Mouse (Mus musculus): Measurements from ENCODE around the gene Olfr555.
A peak's percentile ranks its signal among the peaks of the same experiment; 100 is the strongest.
"Not testable (repeated sequence)": the region's sequence is repeated elsewhere in the genome, so short reads cannot be mapped to it uniquely, and the experiment has no call there.

Olfr555 gene

DNA sequence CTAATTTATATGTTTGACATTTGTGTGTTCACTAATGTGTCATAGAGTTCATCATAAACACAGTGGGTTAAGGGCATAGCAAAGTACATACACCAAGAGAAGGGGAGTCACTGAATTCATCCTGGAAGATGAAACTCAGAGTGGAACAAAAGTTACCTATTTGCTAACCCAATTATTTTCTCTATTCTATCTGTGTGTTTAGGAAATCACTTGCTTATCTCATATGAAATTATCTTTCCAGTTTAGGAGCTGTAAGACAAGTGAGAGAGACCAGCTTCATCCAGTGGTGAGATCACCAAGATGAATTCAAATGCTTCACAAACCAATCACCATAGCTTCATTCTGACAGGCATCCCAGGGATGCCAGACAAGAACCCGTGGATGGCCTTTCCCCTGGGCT, at the start of gene Olfr555:
Olfr555 (plus strand) TSS at position 301 of the 400 bp plus-strand sequence.
- no peak for DNase-seq (ENCODE audit: low read depth)

DNA sequence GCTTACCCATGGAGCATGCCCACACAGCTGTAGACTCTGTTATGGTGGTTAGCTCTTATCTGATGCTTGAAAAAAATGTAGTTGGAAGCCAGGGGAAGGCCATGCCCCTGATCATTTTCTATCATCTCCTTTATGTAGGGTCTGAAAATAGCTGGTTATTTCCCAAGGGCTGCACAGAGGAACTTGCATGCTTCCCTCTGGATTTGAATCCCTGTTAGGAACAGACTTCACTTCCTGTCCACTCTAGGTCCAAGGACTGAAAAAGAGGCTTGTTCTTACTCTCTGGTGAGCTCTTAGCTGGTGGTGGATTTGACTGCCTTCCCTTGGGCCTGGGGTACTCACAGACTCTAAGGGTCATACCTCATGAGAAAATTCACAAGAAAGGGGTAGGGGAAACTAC, 40.5 kb upstream of the Olfr555 start, which contains the start of gene Olfr553:
Olfr553 (minus strand) TSS at position 101 of the 400 bp plus-strand sequence.
- no peak for DNase-seq (ENCODE audit: low read depth)

DNA sequence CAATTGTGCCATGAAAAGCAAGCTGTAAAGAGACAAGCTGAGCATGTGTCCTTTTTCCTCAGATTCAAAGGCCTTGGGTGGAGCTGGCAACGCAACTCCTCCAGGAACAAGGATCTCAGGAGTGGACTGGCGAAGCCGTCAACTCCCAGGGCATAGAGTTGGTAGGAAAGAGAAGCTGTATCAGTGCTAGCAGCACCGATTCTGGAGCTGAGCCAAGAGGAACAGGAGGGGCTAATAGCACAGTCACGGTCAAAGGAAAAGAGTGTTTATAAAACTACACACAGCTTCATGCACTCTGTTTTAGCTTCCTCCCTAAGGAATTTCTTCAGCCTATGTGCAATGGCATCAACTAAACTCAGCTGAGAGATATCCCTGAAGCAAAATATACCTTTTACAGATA, 39.0 kb upstream of the Olfr555 start:
- DNase-seq (ENCODE audit: low read depth), result peak; percentile 39

DNA sequence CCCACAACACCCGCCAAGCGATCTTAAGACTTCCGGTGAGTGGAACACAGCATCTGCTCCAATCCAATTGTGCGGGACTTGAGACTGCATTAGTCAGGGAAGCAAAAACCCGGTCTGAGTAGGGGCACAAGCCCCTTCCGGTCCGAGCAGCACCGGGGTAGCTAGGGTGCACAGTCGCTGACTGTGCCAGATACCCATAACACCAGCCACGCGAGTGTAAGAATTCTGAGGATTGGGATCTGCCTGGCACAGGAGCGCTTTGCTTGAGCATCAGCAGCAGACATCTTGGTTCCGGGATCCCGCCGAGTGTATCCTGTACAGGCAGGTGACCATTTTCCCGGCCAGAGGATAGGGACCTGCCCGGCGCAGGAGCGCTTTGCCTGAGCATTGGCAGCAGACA, 38.3 kb upstream of the Olfr555 start:
- DNase-seq (ENCODE audit: low read depth), result not testable (repeated sequence)

DNA sequence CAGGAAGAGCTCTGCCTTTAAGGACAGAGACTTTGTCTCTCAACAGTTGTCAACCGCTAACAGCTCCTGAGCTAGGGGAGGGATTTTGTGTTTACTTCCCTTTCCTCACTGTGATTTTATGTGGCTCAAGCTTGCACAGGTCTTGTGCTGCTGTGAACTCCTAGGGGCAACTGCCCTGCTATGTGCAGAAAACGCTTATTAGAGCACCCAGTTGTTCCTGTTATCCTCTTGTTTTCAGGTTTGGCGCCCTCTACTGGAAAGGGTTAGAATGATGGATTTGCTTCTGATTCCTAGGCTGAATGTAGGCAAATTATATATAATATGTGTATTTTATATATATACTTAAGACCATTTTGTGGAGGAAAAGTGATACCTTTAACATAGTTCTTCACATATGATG, 22.0 kb upstream of the Olfr555 start:
- DNase-seq (ENCODE audit: low read depth), result peak; percentile 77

DNA sequence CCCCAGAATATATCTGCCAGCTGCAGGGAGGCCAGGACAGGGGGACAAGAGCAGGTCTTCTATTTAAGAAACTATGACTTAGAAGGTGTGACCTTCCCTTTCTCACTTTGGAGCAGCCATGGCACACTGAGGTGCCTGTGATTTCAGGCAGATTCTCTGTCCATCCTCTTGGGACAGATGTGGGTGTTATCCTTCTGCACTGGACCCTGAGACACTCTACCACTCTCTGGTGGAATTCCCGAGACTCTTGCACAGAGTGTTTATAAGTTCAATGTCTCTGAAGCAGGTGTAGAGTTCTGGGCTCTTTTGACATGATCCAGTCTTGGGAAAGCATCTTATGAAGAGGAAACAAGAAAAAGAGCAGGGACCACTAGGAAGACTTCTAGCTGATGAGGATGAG, 20.5 kb upstream of the Olfr555 start, which contains the start of gene Olfr554:
Olfr554 (plus strand) TSS at position 301 of the 400 bp plus-strand sequence.
- DNase-seq (ENCODE audit: low read depth), result no peak

DNA sequence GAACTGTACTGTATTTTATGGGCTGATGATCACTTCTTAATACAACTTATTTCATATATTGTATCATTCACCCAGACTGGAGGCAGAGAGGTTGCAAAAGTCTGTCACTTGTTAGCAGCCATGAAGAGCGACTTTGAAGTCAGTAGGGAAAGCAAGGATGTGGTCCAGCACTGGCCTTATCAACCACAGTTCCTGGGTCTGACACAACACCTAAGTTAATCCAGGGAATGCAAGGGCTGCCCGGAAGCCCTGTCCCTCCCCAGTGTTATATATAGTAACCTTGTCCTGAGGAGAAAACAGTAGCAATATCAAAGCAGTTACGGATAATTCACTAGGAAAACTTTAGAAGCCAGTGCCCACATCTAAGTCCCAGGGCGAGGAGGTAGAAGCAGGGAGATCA, 13.7 kb upstream of the Olfr555 start:
- not testable (repeated sequence) for DNase-seq (ENCODE audit: low read depth)

DNA sequence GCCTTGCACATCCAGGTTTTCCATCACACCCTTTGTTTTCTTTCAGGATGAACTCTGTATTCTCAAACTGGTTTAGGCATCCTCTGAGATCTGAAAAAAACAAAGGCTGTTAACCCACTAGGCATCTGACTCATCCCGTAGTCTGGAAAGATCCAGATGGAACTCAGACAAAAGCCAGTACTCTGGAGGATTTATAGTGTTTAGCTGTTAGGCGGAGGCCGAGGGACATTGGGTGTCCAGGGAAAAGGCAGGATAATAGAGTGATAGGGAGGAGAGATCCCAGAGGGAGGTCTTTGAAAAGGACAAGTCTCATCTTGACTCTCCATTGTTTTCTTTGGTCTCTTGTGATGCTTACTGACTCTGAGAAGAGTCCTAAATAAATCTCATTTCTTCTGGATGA, 6.0 kb downstream of the Olfr555 start, which contains the start of gene Olfr556:
Olfr556 (plus strand) TSS at position 301 of the 400 bp plus-strand sequence.
- DNase-seq (ENCODE audit: low read depth), result no peak

DNA sequence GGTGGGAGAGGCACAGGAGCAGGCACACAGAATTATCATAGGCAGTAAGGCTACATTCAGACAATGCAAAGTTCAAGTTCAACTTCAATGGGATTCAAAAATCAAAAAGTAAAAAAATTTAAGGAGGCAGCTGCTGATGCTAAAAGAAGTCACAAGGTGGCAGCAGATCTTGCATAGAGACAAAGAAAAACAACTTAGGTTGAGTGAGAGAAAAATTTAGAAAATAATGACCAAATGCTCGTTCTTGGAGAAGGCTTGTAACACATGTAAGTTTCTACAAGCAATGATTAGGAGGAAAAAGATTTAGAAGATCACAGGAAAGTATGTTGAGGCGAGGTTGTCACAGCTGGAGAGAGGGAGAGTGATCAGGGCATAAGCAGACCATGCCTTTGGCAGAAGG, 6.8 kb downstream of the Olfr555 start:
- DNase-seq (ENCODE audit: low read depth), result peak; percentile 59

DNA sequence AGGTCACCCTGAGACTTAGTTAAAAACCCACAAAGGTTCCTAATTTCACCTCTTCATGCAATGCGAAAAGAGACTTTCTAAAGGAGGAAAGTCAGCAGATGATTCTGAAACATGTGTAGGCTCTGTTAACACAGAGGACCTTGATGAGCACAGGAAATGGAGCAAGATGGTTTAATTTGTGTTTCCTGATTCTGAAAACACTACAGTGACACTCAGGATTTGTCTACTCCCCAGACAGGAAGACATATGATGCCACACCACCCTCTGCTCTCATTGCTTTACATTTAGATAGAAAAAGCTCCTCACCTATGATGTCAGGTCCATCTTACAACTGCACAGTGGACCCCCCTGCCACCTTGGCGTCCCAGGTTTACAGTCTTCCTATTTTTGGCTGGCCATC, 17.6 kb downstream of the Olfr555 start:
- DNase-seq (ENCODE audit: low read depth), result peak; percentile 40

DNA sequence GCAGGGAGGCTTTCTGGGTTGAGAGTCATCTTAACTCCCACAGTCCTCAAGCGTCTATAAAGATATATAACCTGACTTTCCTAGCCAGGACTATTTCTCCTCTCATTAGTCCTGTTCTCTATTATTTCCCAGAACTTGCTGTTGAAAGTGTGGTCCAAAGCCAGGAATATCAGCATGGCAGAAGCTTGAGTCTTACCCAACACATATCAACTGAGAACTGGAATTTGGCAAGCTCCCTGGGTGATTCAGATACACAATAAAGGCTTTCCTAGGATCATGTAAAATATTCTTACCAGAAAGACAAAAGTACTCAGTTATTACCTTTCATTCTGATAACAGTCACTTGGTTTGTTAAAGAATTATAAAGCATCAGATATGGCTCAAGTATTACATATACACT, 23.3 kb downstream of the Olfr555 start:
- no peak for DNase-seq (ENCODE audit: low read depth)

DNA sequence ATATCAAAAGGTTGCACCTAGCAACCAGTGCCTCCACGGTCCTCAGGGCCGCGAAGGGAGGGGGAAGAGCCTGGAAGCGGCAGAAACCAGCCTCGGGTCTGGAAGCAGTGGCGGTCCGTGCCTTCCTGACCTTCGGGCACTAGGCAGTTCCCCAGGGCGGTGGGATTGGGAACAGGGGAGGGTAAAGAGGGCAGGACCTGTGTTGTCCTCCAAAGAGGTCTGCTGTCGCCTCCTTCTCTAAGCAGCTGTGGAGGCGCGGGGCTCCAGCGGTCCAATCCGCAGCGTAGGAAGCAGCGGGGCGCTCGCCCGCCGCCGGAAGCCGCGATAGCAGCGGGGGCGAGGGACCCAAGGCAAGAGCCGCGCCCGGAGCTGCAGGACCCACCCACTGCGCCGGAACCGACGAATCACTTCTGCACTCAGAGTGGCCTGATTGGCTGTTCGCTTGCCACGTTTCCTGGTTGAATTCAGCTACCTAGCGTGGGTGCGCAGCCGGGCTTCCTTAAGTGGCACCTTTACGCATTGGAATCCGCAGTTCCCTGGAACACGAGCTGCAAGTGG, 28.4 kb downstream of the Olfr555 start, which contains the start of gene Trim68:
Trim68 (minus strand) TSS at position 384 of the 558 bp plus-strand sequence.
- DNase-seq (ENCODE audit: low read depth), result peak; percentile 92

DNA sequence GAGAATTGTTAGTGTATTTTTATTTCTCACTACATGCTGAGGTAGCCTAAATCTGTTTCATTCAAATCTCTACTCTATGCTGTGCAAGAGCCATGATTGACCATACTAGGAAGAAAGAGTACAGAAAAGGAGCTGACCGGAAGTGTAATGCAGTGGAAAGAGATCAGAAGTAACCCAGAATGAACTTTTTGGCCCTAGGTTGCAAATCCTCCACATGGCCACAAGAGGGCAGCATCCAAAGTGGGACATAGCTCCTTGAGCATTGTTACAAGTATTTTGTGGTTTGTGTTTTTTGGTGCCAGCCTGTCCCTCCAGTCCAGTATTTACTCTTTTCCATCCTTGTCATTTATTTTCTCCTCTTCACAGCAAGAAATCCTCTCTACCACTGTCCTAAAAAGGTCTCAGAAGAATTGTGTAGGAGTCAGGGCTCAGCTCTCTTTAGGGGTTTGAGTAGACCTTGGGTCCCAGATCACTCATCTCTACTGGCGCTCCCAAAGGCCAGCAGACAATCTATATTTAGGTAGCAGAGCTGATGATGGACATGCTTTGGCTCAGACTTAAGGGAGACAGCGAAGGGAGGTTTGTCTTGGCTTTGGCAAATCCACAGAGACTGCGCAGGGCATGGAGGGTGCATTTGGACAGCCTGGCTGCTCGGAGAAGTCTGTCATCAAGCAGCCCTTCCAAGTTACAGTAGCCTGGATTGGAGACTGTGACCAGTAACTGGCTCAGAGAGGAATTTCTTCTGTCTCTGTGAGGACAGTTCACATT, 36.9 kb downstream of the Olfr555 start, which contains the start of gene Olfr557:
Olfr557 (plus strand) TSS at position 553 of the 768 bp plus-strand sequence.
- DNase-seq (ENCODE audit: low read depth), result peak; percentile 66

DNA sequence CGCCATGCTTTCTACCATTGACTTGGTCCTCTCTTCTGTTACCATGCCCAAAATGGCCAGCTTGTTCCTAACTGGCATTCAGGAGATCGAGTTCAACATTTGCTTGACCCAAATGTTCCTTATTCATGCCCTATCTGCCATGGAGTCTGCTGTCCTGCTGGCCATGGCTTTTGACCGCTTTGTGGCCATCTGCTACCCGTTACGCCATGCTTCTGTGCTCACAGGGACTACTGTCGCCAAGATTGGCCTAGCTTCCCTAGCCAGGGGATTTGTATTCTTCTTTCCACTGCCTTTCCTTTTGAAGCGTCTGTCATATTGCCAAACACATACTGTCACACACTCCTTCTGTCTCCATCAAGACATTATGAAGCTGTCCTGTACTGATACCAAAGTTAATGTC, 39.8 kb downstream of the Olfr555 start:
- no peak for DNase-seq (ENCODE audit: low read depth)

DNA sequence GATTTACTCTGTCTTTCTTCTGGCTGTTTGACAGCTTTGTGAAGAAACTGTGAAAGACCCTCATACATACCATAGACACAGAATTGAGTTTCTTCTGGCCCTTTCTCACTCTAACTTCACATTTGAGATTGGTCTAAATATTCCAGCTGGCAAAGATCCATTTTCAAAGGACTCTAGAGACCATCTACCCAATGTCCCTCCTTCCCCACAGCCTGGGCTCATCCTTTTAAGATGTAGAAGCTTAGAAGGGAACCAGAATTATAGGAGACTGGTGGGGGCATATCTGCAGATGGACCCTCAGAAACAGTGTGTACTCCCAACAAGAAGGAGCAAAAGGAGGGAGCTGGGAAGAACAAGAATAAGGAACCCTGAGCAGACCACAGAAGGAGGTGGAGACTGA, 43.3 kb downstream of the Olfr555 start, which contains the start of gene Olfr558:
Olfr558 (plus strand) TSS at position 301 of the 400 bp plus-strand sequence.
- no peak for DNase-seq (ENCODE audit: low read depth)

All from 416B (cell line).